In genomic region chr4:132328391-132328982, GRCm38 (mm10) we compare ENCODE assay signal across 9 mouse cellular contexts. TPM values are rescaled to one million over a fixed set of nuclear protein-coding genes. Genes with fewer than 3 reads are reported as not detected.
A peak's percentile ranks its signal among the peaks of the same experiment; 100 is the strongest.
DNase-seq lines count a peak whose midpoint lies in the region; ATAC-seq and TF ChIP-seq lines count a peak whose summit lies in the region.
"Had no signal": no experiment of that assay in that cellular context is flagged by ENCODE, and none has a peak within 500 bp of the region (broad histone marks: within the 10 kb centered on the region; RNA-seq: fewer than 3 reads in every experiment).

No protein-coding gene starts in this region.

- DNase-seq in embryo, embryonic 9.5 days (ENCODE audit: extremely low spot score): peak; percentile 23
- DNase-seq in embryo, embryonic 10.5 days (ENCODE audit: low spot score): no peak
- DNase-seq in testis, postnatal 14 days (ENCODE audit: low spot score): no peak
- no peak for DNase-seq in stomach, postnatal 0 days (ENCODE audit: low spot score)
- no peak for DNase-seq in adrenal gland, postnatal 10 days
- DNase-seq in embryo, embryonic 10 days (ENCODE audit: low spot score): no peak

- TF ChIP-seq CTCF in testis, adult 2 months (IDR thresholded peaks at IDR 0.05; ENCODE audit: control insufficient read depth, insufficient read depth, insufficient replicate concordance, low read depth, low read length): no peak
- TF ChIP-seq CTCF in stomach, postnatal 0 days (IDR thresholded peaks at IDR 0.05; ENCODE audit: low read depth): no peak

- 47% methylated on average over 14 of the region's 14 CpGs for WGBS in limb, embryonic 15.5 days
- WGBS in stomach, postnatal 0 days: 47% methylated on average over 14 of the region's 14 CpGs

- peak overlapping the region; percentile 61 for H3K4me2 ChIP-seq in limb, embryonic 15.5 days
- H3K4me2 ChIP-seq in stomach, postnatal 0 days (replicated peaks; ENCODE audit: low read depth): peak overlapping the region; percentile 73

- H3K9me3 ChIP-seq in limb, embryonic 15.5 days: no peaks in the 10 kb centered on the region
- no peaks in the 10 kb centered on the region for H3K9me3 ChIP-seq in stomach, postnatal 0 days (ENCODE audit: control insufficient read depth, low read length)

- peak overlapping the region; percentile 67 for H3K9ac ChIP-seq in limb, embryonic 15.5 days
- H3K9ac ChIP-seq in stomach, postnatal 0 days (ENCODE audit: low read length): peak overlapping the region; percentile 84

- no peak for ATAC-seq in limb, embryonic 15.5 days (ENCODE audit: insufficient number of reproducible peaks, low FRiP score, low TSS enrichment, low read depth)
- ATAC-seq in stomach, postnatal 0 days (ENCODE audit: low FRiP score, low TSS enrichment): no peak

- H3K4me3 ChIP-seq in testis, adult 2 months (ENCODE audit: control insufficient read depth, low read depth, low read length): peak overlapping the region; percentile 92
- H3K4me3 ChIP-seq in limb, embryonic 15.5 days: peak overlapping the region; percentile 87
- peak overlapping the region; percentile 57 for H3K4me3 ChIP-seq in stomach, postnatal 0 days (ENCODE audit: low read depth, low read length)

- H3K36me3 ChIP-seq in testis, adult 2 months (ENCODE audit: control insufficient read depth, insufficient read depth, low read length): no peaks in the 10 kb centered on the region; the same call in 1 of the 2 replicates
- H3K36me3 ChIP-seq in limb, embryonic 15.5 days: peaks cover 44% of the 10 kb centered on the region
- H3K36me3 ChIP-seq in stomach, postnatal 0 days (ENCODE audit: control insufficient read depth, insufficient read depth, low read length): peaks cover 13% of the 10 kb centered on the region

- no peaks in the 10 kb centered on the region for H3K27me3 ChIP-seq in testis, adult 2 months (ENCODE audit: control insufficient read depth, insufficient read depth, low read length)
- no peaks in the 10 kb centered on the region for H3K27me3 ChIP-seq in limb, embryonic 15.5 days
- H3K27me3 ChIP-seq in stomach, postnatal 0 days (ENCODE audit: control insufficient read depth, insufficient read depth, low read length): no peaks in the 10 kb centered on the region

- H3K4me1 ChIP-seq in testis, adult 2 months (ENCODE audit: control insufficient read depth, insufficient read depth, low read length): peaks cover 3% of the 10 kb centered on the region
- peaks cover 13% of the 10 kb centered on the region for H3K4me1 ChIP-seq in limb, embryonic 15.5 days
- H3K4me1 ChIP-seq in stomach, postnatal 0 days (replicated peaks; ENCODE audit: control insufficient read depth, insufficient read depth): no peaks in the 10 kb centered on the region

- H3K27ac ChIP-seq in testis, adult 2 months (ENCODE audit: control insufficient read depth, insufficient read depth, low read depth, low read length): no peak overlapping the region
- peak overlapping the region; percentile 91 for H3K27ac ChIP-seq in limb, embryonic 15.5 days
- H3K27ac ChIP-seq in stomach, postnatal 0 days (replicated peaks): peak overlapping the region; percentile 88

- no peak for TF ChIP-seq POLR2A in testis, adult 2 months (IDR thresholded peaks at IDR 0.05; ENCODE audit: control insufficient read depth, low read depth, low read length)

- TF ChIP-seq EP300 in stomach, postnatal 0 days (optimal IDR thresholded peaks at IDR 0.05): no peak

RNA-seq across cellular contexts. Expression of gene Trnau1ap, which starts 0.9 kb away (rescaled TPM):
- 5.1 and 6.0 TPM in 2 replicates for polyA plus RNA-seq in testis, adult 2 months (2012; rRNA removed)
- polyA plus RNA-seq in limb, embryonic 15.5 days (2015; fragmentation: Nextera tagmentation; extraction: Ambion mirVana): 61.4 and 68.3 TPM in 2 replicates
- polyA plus RNA-seq in stomach, postnatal 0 days (2015; fragmentation: Nextera tagmentation; extraction: Ambion mirVana): 45.5 and 45.7 TPM in 2 replicates
- total RNA-seq in adrenal gland, postnatal 10 days (2021): 10 to 100 TPM; 35.3 to 43.3 TPM

RNA-seq across cellular contexts. Expression of gene Rcc1, which starts 24.9 kb away (rescaled TPM):
- polyA plus RNA-seq in testis, adult 2 months (2012; rRNA removed): 179 and 185 TPM in 2 replicates
- 66.2 and 70.1 TPM in 2 replicates for polyA plus RNA-seq in limb, embryonic 15.5 days (2015; fragmentation: Nextera tagmentation; extraction: Ambion mirVana)
- 23.4 and 25.2 TPM in 2 replicates for polyA plus RNA-seq in stomach, postnatal 0 days (2015; fragmentation: Nextera tagmentation; extraction: Ambion mirVana)
- 10 to 100 TPM; 19.1 to 24.8 TPM for total RNA-seq in adrenal gland, postnatal 10 days (2021)

RNA-seq across cellular contexts. Expression of gene Rab42, which starts 25.3 kb away (rescaled TPM):
- polyA plus RNA-seq in testis, adult 2 months (2012; rRNA removed): 24.9 and 31.4 TPM in 2 replicates
- polyA plus RNA-seq in limb, embryonic 15.5 days (2015; fragmentation: Nextera tagmentation; extraction: Ambion mirVana): 1.8 and 2.7 TPM in 2 replicates
- polyA plus RNA-seq in stomach, postnatal 0 days (2015; fragmentation: Nextera tagmentation; extraction: Ambion mirVana): 2.3 and 2.6 TPM in 2 replicates
- total RNA-seq in adrenal gland, postnatal 10 days (2021): 1 to 10 TPM; 1.2 to 3.7 TPM
- total RNA-seq: neutrophil, adult 5-6 weeks had no signal

RNA-seq across cellular contexts. Expression of gene Taf12, which starts 54.3 kb away (rescaled TPM):
- 37.0 and 38.5 TPM in 2 replicates for polyA plus RNA-seq in testis, adult 2 months (2012; rRNA removed)
- polyA plus RNA-seq in limb, embryonic 15.5 days (2015; fragmentation: Nextera tagmentation; extraction: Ambion mirVana): 48.9 and 49.1 TPM in 2 replicates
- polyA plus RNA-seq in stomach, postnatal 0 days (2015; fragmentation: Nextera tagmentation; extraction: Ambion mirVana): 23.9 and 24.0 TPM in 2 replicates
- total RNA-seq in adrenal gland, postnatal 10 days (2021): 10 to 100 TPM; 21.8 to 24.7 TPM
